Mouse (Mus musculus) heart, embryonic 16.5 days (tissue): ENCODE data around the gene Tas2r124. TPM values are rescaled to one million over a fixed set of nuclear protein-coding genes. Genes with fewer than 3 reads are reported as not detected.

Experiments used
- ATAC-seq: fragments of 200-750 bp; cut with Nextera tagmentation; replicated peaks from 2 replicates; pipeline ENCODE4 v1.8.0; 2017; ENCODE audit warnings: moderate number of reproducible peaks; ENCODE audit not compliant: insufficient read depth, low FRiP score; ENCODE audit errors: extremely low read depth
- H3K27ac ChIP-seq: fragments of 300-500 bp; sonication (generic); 2 replicates; pipeline ENCODE4 v1.5.1; 2014; ENCODE audit warnings: mild to moderate bottlenecking, low read length, control low read depth, moderate library complexity
- H3K27me3 ChIP-seq: fragments of 300-500 bp; sonication (generic); 2 replicates; pipeline ENCODE4 v1.6.1; 2014; ENCODE audit warnings: low read length, mixed read lengths; ENCODE audit not compliant: control insufficient read depth, insufficient read depth
- H3K36me3 ChIP-seq: fragments of 300-500 bp; sonication (generic); 2 replicates; pipeline ENCODE4 v1.6.1; 2014; ENCODE audit not compliant: control insufficient read depth, insufficient read depth
- H3K4me1 ChIP-seq: fragments of 300-500 bp; sonication (generic); 2 replicates; pipeline ENCODE4 v1.6.1; 2014; ENCODE audit warnings: low read length, mixed read lengths; ENCODE audit not compliant: control insufficient read depth, insufficient read depth
- H3K4me2 ChIP-seq: fragments of 300-500 bp; sonication (generic); 2 replicates; pipeline ENCODE4 v1.6.1; 2014; ENCODE audit warnings: low read depth, mild to moderate bottlenecking, control low read depth, low read length
- H3K4me3 ChIP-seq: fragments of 300-500 bp; sonication (generic); 2 replicates; pipeline ENCODE4 v1.5.1; 2014; ENCODE audit warnings: mild to moderate bottlenecking, control low read depth, low read length
- H3K9ac ChIP-seq: fragments of 300-500 bp; sonication (generic); 2 replicates; pipeline ENCODE4 v1.6.1; 2014; ENCODE audit warnings: low read length, control low read depth
- H3K9me3 ChIP-seq: fragments of 300-500 bp; sonication (generic); replicated peaks from 2 replicates; pipeline ENCODE4 v1.6.1; 2016; ENCODE audit warnings: low read length; ENCODE audit not compliant: control insufficient read depth
- WGBS: fragments of 180-500 bp; shearing (Covaris S2); extraction: QIAGEN DNeasy Blood & Tissue Kit; methylation state at CpG from one replicate; pipeline ENCODE4 v1.1.7; 2014; 5-methylcytosine and 5-hydroxymethylcytosine counted together
- polyA plus RNA-seq: library from polyadenylated mRNA; unstranded; fragments of >200 nt; fragmentation: Nextera tagmentation; extraction: Ambion mirVana; gene quantifications from 2 replicates; pipeline ENCODE4 v1.2.1, GENCODE M21; 2015

The Tas2r124 gene
- not detected in 2 replicates for polyA plus RNA-seq

DNA sequence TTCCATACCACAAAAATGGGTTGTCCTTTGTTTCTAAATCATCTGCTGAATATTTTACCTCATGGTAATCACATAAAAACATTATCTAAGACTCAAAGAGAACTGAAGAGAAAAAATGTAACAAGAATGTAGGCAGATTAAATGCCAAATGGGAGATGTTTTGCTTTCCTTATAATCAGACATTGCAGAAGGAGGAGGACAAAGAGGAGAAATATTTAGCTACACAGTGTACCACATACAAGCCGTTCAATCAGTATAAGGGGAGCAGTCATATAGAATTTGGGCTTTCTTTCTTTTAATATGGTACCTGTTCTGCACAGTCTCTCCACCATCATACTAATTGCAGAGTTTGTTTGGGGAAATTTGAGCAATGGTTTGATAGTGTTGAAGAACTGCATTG, at the start of gene Tas2r124:
Gene Tas2r124, plus strand, starts transcription at position 301 of the 400 bp plus-strand sequence.
- H3K27me3 ChIP-seq = no peaks in the 10 kb centered on the region
- H3K27ac ChIP-seq = no peak within 1 kb of the TSS
- no peaks in the 10 kb centered on the region for H3K9me3 ChIP-seq
- no peak for ATAC-seq
- no peak within 1 kb of the TSS for H3K4me2 ChIP-seq
- no peaks in the 10 kb centered on the region for H3K4me1 ChIP-seq
- WGBS = 65% methylated on average over 1 of the region's 1 CpGs
- no peak within 1 kb of the TSS for H3K4me3 ChIP-seq
- H3K36me3 ChIP-seq = no peaks in the 10 kb centered on the region
- H3K9ac ChIP-seq = no peak within 1 kb of the TSS

DNA sequence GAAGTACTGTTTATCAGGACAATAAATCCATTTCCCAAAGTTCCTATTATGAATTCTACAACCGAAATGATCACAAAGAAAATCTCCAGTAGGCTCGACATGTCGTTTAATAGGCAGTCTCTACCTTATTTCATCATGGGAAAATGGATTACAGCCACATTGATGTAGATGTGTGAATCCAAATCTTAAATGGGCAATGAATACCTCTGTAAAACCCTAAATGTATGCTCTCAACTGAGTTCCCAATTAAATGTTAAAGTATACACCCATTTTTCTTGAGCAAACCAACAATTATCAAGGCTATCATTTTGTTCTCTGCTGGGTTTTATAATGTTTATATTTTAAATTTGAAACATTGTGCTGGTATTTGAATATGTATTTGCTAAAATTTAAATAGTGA, 42.7 kb upstream of the Tas2r124 start, which contains the start of gene Tas2r122:
Gene Tas2r122, minus strand, starts transcription at position 101 of the 400 bp plus-strand sequence.
- Histone ChIP-seq H3K4me3 (no peak within 1 kb of the TSS), H3K27me3 (no peaks in the 10 kb centered on the region), H3K4me2 (no peak within 1 kb of the TSS), H3K9ac (no peak within 1 kb of the TSS), H3K9me3 (peaks cover 4% of the 10 kb centered on the region; the same call in 1 of the 2 replicates), H3K27ac (no peak within 1 kb of the TSS), H3K36me3 (no peaks in the 10 kb centered on the region), H3K4me1 (no peaks in the 10 kb centered on the region)
- no peak for ATAC-seq
- 66% methylated on average over 3 of the region's 3 CpGs for WGBS

DNA sequence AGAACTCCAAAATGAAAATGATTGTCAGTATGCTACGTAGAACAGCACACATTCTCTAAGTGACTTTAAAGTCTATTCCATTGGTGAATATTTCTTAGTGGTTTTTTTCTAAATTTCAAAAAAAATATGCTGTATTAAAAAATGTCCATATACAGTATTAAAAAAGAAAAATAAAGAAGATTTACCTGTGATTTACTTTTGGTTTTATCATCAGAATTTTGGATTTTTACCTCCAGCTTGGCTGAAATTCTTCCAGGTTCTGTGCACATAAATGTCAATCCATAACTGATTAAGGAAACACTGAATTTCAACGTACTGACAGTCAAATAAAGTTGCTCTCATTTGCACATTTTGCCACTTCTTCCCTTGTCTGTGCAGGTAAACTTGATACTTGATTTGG, 16.6 kb upstream of the Tas2r124 start, which contains the start of gene Tas2r115:
Gene Tas2r115, minus strand, starts transcription at position 101 of the 400 bp plus-strand sequence.
- H3K4me1 ChIP-seq = no peaks in the 10 kb centered on the region
- no peaks in the 10 kb centered on the region for H3K9me3 ChIP-seq
- no peak within 1 kb of the TSS for H3K4me3 ChIP-seq
- no peaks in the 10 kb centered on the region for H3K27me3 ChIP-seq
- no peak within 1 kb of the TSS for H3K9ac ChIP-seq
- H3K4me2 ChIP-seq = no peak within 1 kb of the TSS
- no peaks in the 10 kb centered on the region for H3K36me3 ChIP-seq
- ATAC-seq = no peak
- 58% methylated on average over 2 of the region's 2 CpGs for WGBS
- H3K27ac ChIP-seq = no peak within 1 kb of the TSS

DNA sequence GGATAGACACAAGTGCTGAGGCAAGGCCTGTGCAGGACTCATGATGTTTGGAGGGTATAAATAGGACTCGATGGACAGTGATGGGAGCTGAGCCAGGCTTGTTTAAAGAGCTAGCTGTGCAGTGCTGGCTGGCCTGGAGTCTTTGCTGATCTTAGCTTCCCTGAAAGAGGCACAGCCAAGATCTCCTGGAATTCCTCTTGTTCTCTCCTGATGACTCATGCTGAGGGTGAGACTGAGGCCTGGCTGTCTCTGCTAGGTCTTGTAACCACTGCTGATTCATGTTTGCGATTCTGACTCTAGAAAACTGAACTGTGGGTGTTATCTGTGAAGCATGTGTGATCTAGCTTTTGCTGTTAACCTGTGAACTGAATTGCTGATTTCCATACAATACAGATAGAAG, 4.3 kb upstream of the Tas2r124 start:
- Histone ChIP-seq H3K27me3 (no peaks in the 10 kb centered on the region), H3K4me3 (no peak overlapping the region), H3K36me3 (no peaks in the 10 kb centered on the region), H3K4me1 (no peaks in the 10 kb centered on the region), H3K9ac (no peak overlapping the region), H3K4me2 (no peak overlapping the region), H3K9me3 (no peaks in the 10 kb centered on the region), H3K27ac (no peak overlapping the region)
- WGBS = 63% methylated on average over 2 of the region's 2 CpGs
- ATAC-seq = no peak

DNA sequence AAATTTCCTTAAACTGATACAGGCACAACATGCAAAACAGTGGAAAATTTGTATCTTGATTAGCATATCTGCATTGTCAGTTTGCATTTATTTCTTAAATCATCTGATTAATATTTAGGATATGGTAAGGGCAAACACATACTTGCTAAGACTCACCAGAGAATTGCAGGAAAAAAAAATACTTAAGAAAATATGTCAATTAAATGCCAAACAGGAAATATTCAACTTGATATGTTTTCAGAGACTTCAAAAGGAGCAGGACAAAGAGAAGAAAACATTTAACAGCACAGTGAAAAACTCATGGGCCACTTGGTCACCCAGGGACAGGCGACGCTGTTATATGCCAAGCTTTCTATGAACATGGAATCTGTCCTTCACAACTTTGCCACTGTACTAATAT, 7.3 kb downstream of the Tas2r124 start, which contains the start of gene Tas2r102:
Gene Tas2r102, plus strand, starts transcription at position 301 of the 400 bp plus-strand sequence.
- Histone ChIP-seq H3K36me3 (no peaks in the 10 kb centered on the region), H3K4me2 (no peak within 1 kb of the TSS), H3K27me3 (no peaks in the 10 kb centered on the region), H3K9me3 (no peaks in the 10 kb centered on the region; the same call in 1 of the 2 replicates), H3K4me3 (no peak within 1 kb of the TSS), H3K27ac (no peak within 1 kb of the TSS), H3K4me1 (no peaks in the 10 kb centered on the region), H3K9ac (no peak within 1 kb of the TSS)
- 87% methylated on average over 2 of the region's 2 CpGs for WGBS
- no peak for ATAC-seq

DNA sequence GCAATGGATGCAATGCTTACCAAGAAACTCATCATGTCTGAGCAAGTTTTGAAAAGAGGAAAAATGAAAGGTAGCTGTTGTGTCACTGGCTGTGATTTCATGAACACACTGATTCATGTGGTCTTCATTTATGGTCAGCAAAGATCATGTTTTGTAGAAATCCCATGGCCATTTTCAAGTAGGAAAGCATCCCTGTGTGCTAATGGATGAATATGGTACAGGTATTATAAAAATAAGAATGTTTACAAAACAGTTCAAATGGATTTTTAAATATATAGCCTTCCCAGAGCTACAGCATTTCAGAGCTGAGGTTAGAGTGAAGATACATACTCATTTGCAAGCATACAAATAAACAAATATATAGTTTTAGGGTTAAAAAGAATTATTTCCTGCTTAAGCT, 23.5 kb downstream of the Tas2r124 start, which contains the start of gene Tas2r136:
Gene Tas2r136, minus strand, starts transcription at position 101 of the 400 bp plus-strand sequence.
- Histone ChIP-seq H3K4me3 (no peak within 1 kb of the TSS), H3K27ac (no peak within 1 kb of the TSS)

DNA sequence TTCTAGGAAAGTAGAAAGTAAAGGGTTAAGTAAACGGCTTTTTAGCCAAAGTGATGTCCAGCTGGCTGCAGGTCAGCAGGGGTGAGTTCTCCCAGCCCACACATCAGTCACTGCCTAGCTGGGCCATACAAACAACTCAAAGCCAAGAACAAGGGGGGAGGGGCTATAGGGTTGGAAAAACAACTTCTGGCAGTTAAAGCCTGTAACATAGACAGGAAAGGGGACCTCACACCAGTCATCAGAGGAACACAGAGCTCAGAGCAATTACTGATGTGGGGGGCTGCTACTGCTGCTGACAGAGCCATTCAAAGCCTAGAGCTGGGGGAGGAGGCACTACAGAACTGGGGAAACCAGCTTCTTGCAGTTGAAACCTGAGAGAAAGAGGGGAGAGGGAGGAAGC, 40.9 kb downstream of the Tas2r124 start:
- Histone ChIP-seq H3K4me1 (no peaks in the 10 kb centered on the region), H3K27ac (no peak overlapping the region), H3K36me3 (no peaks in the 10 kb centered on the region), H3K4me3 (no peak overlapping the region), H3K27me3 (no peaks in the 10 kb centered on the region), H3K4me2 (no peak overlapping the region), H3K9ac (no peak overlapping the region), H3K9me3 (peaks cover 12% of the 10 kb centered on the region; the same call in 1 of the 2 replicates)
- 29% methylated on average over 1 of the region's 1 CpGs for WGBS
- no peak for ATAC-seq

More for the DNA sequence above, 23.5 kb downstream of the Tas2r124 start, which contains the start of gene Tas2r136:
- ATAC-seq = no peak
- Histone ChIP-seq H3K4me2 (no peak within 1 kb of the TSS), H3K27me3 (no peaks in the 10 kb centered on the region), H3K4me1 (no peaks in the 10 kb centered on the region), H3K9ac (no peak within 1 kb of the TSS), H3K36me3 (no peaks in the 10 kb centered on the region), H3K9me3 (no peaks in the 10 kb centered on the region)

DNA sequence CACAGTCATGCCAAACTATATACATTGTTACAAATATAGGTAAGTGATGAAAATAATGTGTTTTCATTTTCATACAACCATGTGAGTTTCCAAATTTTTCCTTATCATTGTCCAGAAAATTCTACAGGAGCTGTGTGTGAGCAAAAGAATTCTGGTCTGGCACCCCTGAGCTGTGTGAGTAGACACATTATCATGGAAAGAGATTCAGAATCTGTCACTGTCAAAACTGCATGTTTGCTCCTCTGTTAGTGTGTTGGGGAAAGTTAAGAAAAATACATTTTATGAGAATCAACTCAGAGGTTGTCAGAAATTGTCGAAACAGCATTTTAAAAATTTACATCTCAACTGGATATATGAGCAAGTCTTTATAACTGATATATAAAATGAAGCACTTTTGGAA, 48.0 kb downstream of the Tas2r124 start, which contains the start of gene Tas2r117:
Gene Tas2r117, plus strand, starts transcription at position 301 of the 400 bp plus-strand sequence.
- no peaks in the 10 kb centered on the region for H3K4me1 ChIP-seq
- no peaks in the 10 kb centered on the region for H3K27me3 ChIP-seq
- H3K4me3 ChIP-seq = no peak within 1 kb of the TSS
- no peak within 1 kb of the TSS for H3K27ac ChIP-seq
- WGBS = 76% methylated on average over 1 of the region's 1 CpGs
- H3K4me2 ChIP-seq = no peak within 1 kb of the TSS
- H3K36me3 ChIP-seq = no peaks in the 10 kb centered on the region
- no peak for ATAC-seq
- no peaks in the 10 kb centered on the region for H3K9me3 ChIP-seq
- no peak within 1 kb of the TSS for H3K9ac ChIP-seq
